Mouse (Mus musculus): ENCODE measurements around the gene Vav1. TPM values are rescaled to one million over a fixed set of nuclear protein-coding genes. Genes with fewer than 3 reads are reported as not detected.
"Not testable (repeated sequence)": the region's sequence is repeated elsewhere in the genome, so short reads cannot be mapped to it uniquely, and the experiment has no call there.

Gene Vav1
- polyA plus RNA-seq, 1 experiment from 2014 or later, result 1.6 TPM

- Histone ChIP-seq H3K27ac (ENCODE audit: poor library complexity, severe bottlenecking) (no peak overlapping the region), H3K4me3 (no peak overlapping the region), H3K9me3 (replicated peaks) (no peaks in the 10 kb centered on the region), H3K4me1 (replicated peaks) (peaks cover 8% of the 10 kb centered on the region; the same call in 1 of the 2 replicates), H3K9ac (no peak overlapping the region), H3K36me3 (peaks cover 14% of the 10 kb centered on the region), H3K4me2 (no peak overlapping the region), H3K27me3 (replicated peaks) (peaks cover 7% of the 10 kb centered on the region; the same call in 1 of the 2 replicates)
- WGBS, result 86% methylated on average over 6 of the region's 6 CpGs
- no peak for ATAC-seq (ENCODE audit: insufficient number of reproducible peaks, low FRiP score)
Measured at GRCm38 (mm10) chr17:57267556-57268126, 11.3 kb upstream of the Vav1 start.

GRCm38 (mm10) chr17:57271301-57271700 lies 7.6 kb upstream of the Vav1 start:
- 64% methylated on average over 9 of the region's 9 CpGs for WGBS
- peaks cover 27% of the 10 kb centered on the region for H3K27me3 ChIP-seq (replicated peaks)
- no peaks in the 10 kb centered on the region for H3K36me3 ChIP-seq
- no peak overlapping the region for H3K27ac ChIP-seq (ENCODE audit: poor library complexity, severe bottlenecking)
- peaks cover 13% of the 10 kb centered on the region for H3K4me1 ChIP-seq (replicated peaks)
- H3K9me3 ChIP-seq (replicated peaks), result no peaks in the 10 kb centered on the region
- H3K9ac ChIP-seq, result no peak overlapping the region
- H3K4me3 ChIP-seq, result no peak overlapping the region
- H3K4me2 ChIP-seq, result no peak overlapping the region
- ATAC-seq (ENCODE audit: insufficient number of reproducible peaks, low FRiP score), result no peak

- no peak overlapping the region for H3K27ac ChIP-seq (ENCODE audit: poor library complexity, severe bottlenecking)
- no peaks in the 10 kb centered on the region for H3K9me3 ChIP-seq (replicated peaks)
- peaks cover 35% of the 10 kb centered on the region for H3K27me3 ChIP-seq (replicated peaks)
- peaks cover 14% of the 10 kb centered on the region for H3K4me1 ChIP-seq (replicated peaks)
- ATAC-seq (ENCODE audit: insufficient number of reproducible peaks, low FRiP score), result no peak
- no peak overlapping the region for H3K9ac ChIP-seq
- WGBS, result 26% methylated on average over 7 of the region's 7 CpGs
- no peak overlapping the region for H3K4me3 ChIP-seq
- no peak overlapping the region for H3K4me2 ChIP-seq
- no peaks in the 10 kb centered on the region for H3K36me3 ChIP-seq
Measured at GRCm38 (mm10) chr17:57273846-57274245, 5.1 kb upstream of the Vav1 start.

- Histone ChIP-seq H3K9ac (peak overlapping the region; percentile 58), H3K27me3 (replicated peaks) (peaks cover 43% of the 10 kb centered on the region), H3K4me3 (peak overlapping the region; percentile 58), H3K27ac (ENCODE audit: poor library complexity, severe bottlenecking) (no peak overlapping the region), H3K9me3 (replicated peaks) (no peaks in the 10 kb centered on the region), H3K4me2 (peak overlapping the region; percentile 85), H3K36me3 (no peaks in the 10 kb centered on the region), H3K4me1 (replicated peaks) (peaks cover 14% of the 10 kb centered on the region)
- no peak for ATAC-seq (ENCODE audit: insufficient number of reproducible peaks, low FRiP score)
- 5% methylated on average over 15 of the region's 15 CpGs for WGBS
Measured at GRCm38 (mm10) chr17:57274686-57275085, 4.2 kb upstream of the Vav1 start.

- Histone ChIP-seq H3K27me3 (replicated peaks) (peaks cover 49% of the 10 kb centered on the region), H3K4me1 (replicated peaks) (peaks cover 14% of the 10 kb centered on the region), H3K9ac (peak overlapping the region; percentile 58), H3K9me3 (replicated peaks) (no peaks in the 10 kb centered on the region), H3K36me3 (no peaks in the 10 kb centered on the region), H3K4me2 (peak overlapping the region; percentile 85), H3K27ac (ENCODE audit: poor library complexity, severe bottlenecking) (no peak overlapping the region), H3K4me3 (peak overlapping the region; percentile 58)
- ATAC-seq (ENCODE audit: insufficient number of reproducible peaks, low FRiP score), result peak; percentile 89
- WGBS, result under 1% methylated on average over 53 of the region's 53 CpGs
Measured at GRCm38 (mm10) chr17:57275111-57275996, 3.5 kb upstream of the Vav1 start.

GRCm38 (mm10) chr17:57275997-57276351 lies 2.9 kb upstream of the Vav1 start:
- H3K36me3 ChIP-seq, result no peaks in the 10 kb centered on the region
- WGBS, result 3% methylated on average over 13 of the region's 13 CpGs
- H3K9ac ChIP-seq, result peak overlapping the region; percentile 58
- peak overlapping the region; percentile 85 for H3K4me2 ChIP-seq
- peak; percentile 20; the same call in 1 of the 2 replicates for ATAC-seq (ENCODE audit: insufficient number of reproducible peaks, low FRiP score)
- no peak overlapping the region for H3K27ac ChIP-seq (ENCODE audit: poor library complexity, severe bottlenecking)
- no peaks in the 10 kb centered on the region for H3K9me3 ChIP-seq (replicated peaks)
- peaks cover 49% of the 10 kb centered on the region for H3K27me3 ChIP-seq (replicated peaks)
- H3K4me1 ChIP-seq (replicated peaks), result peaks cover 14% of the 10 kb centered on the region
- peak overlapping the region; percentile 58 for H3K4me3 ChIP-seq

GRCm38 (mm10) chr17:57276634-57277121 lies 2.2 kb upstream of the Vav1 start:
- no peaks in the 10 kb centered on the region for H3K9me3 ChIP-seq (replicated peaks)
- under 1% methylated on average over 20 of the region's 20 CpGs for WGBS
- H3K27ac ChIP-seq (ENCODE audit: poor library complexity, severe bottlenecking), result no peak overlapping the region
- peaks cover 47% of the 10 kb centered on the region for H3K27me3 ChIP-seq (replicated peaks)
- H3K4me2 ChIP-seq, result peak overlapping the region; percentile 85
- H3K36me3 ChIP-seq, result no peaks in the 10 kb centered on the region
- peak; percentile 48; the same call in 1 of the 2 replicates for ATAC-seq (ENCODE audit: insufficient number of reproducible peaks, low FRiP score)
- H3K4me3 ChIP-seq, result peak overlapping the region; percentile 58
- H3K4me1 ChIP-seq (replicated peaks), result peaks cover 14% of the 10 kb centered on the region
- H3K9ac ChIP-seq, result peak overlapping the region; percentile 58; the same call in 1 of the 2 replicates

- Histone ChIP-seq H3K27me3 (replicated peaks) (peaks cover 42% of the 10 kb centered on the region), H3K4me1 (replicated peaks) (peaks cover 14% of the 10 kb centered on the region)
- H3K9ac ChIP-seq; H3K9me3 ChIP-seq (replicated peaks); H3K4me2 ChIP-seq; H3K4me3 ChIP-seq; ATAC-seq (ENCODE audit: insufficient number of reproducible peaks, low FRiP score); H3K27ac ChIP-seq (ENCODE audit: poor library complexity, severe bottlenecking); H3K36me3 ChIP-seq: not testable (repeated sequence)
- WGBS, result 79% methylated on average over 5 of the region's 5 CpGs
Measured at GRCm38 (mm10) chr17:57277598-57278261, 1.2 kb upstream of the Vav1 start.

- peaks cover 14% of the 10 kb centered on the region for H3K4me1 ChIP-seq (replicated peaks)
- H3K4me2 ChIP-seq, result no peak overlapping the region
- H3K9me3 ChIP-seq (replicated peaks), result no peaks in the 10 kb centered on the region
- peaks cover 44% of the 10 kb centered on the region for H3K27me3 ChIP-seq (replicated peaks)
- H3K9ac ChIP-seq, result no peak overlapping the region
- no peaks in the 10 kb centered on the region for H3K36me3 ChIP-seq
- H3K27ac ChIP-seq (ENCODE audit: poor library complexity, severe bottlenecking), result no peak overlapping the region
- 48% methylated on average over 2 of the region's 2 CpGs for WGBS
- H3K4me3 ChIP-seq, result no peak overlapping the region
- ATAC-seq (ENCODE audit: insufficient number of reproducible peaks, low FRiP score), result no peak
Measured at GRCm38 (mm10) chr17:57278537-57278936, 363 bp upstream of the Vav1 start.

GRCm38 (mm10) chr17:57279591-57280224 lies 808 bp downstream of the Vav1 start:
- WGBS, result 50% methylated on average over 9 of the region's 9 CpGs
- no peaks in the 10 kb centered on the region for H3K36me3 ChIP-seq
- H3K27me3 ChIP-seq (replicated peaks), result peaks cover 34% of the 10 kb centered on the region
- H3K27ac ChIP-seq (ENCODE audit: poor library complexity, severe bottlenecking), result no peak overlapping the region
- no peak overlapping the region for H3K9ac ChIP-seq
- H3K4me3 ChIP-seq, result no peak overlapping the region
- H3K4me2 ChIP-seq, result no peak overlapping the region
- H3K4me1 ChIP-seq (replicated peaks), result peaks cover 12% of the 10 kb centered on the region
- no peaks in the 10 kb centered on the region for H3K9me3 ChIP-seq (replicated peaks)
- no peak for ATAC-seq (ENCODE audit: insufficient number of reproducible peaks, low FRiP score)
